Mouse (Mus musculus) myocyte (in vitro differentiated cells): ENCODE data around the gene Polr3b. TPM values are rescaled to one million over a fixed set of nuclear protein-coding genes. Genes with fewer than 3 reads are reported as not detected.

Experiments used
- H3K27me3 ChIP-seq: one replicate; pipeline ENCODE4 v1.6.1; 2011; ENCODE audit not compliant: control insufficient read depth, insufficient read depth, insufficient read length
- H3K36me3 ChIP-seq: one replicate; pipeline ENCODE4 v1.6.1; 2011; ENCODE audit not compliant: control insufficient read depth, insufficient read depth
- H3K4me2 ChIP-seq: one replicate; pipeline ENCODE4 v1.6.1; 2011; ENCODE audit warnings: low read depth, control low read depth
- H3K4me3 ChIP-seq: one replicate; pipeline ENCODE4 v1.5.1; 2011; ENCODE audit warnings: mild to moderate bottlenecking, control low read depth, moderate library complexity
- H3K79me2 ChIP-seq: one replicate; pipeline ENCODE4 v1.6.1; 2011; ENCODE audit not compliant: control insufficient read depth, insufficient read depth
- H3ac ChIP-seq: one replicate; pipeline ENCODE4 v1.6.1; 2011; ENCODE audit not compliant: control insufficient read depth, insufficient read length
- CEBPB ChIP-seq: IDR thresholded peaks from 2 replicates; pipeline ENCODE4 v1.6.1; 2011; ENCODE audit warnings: mild to moderate bottlenecking, moderate library complexity; ENCODE audit not compliant: poor library complexity, insufficient read depth, severe bottlenecking
- E2F4 ChIP-seq: IDR thresholded peaks from one replicate; pipeline ENCODE4 v1.6.1; 2011; ENCODE audit warnings: mild to moderate bottlenecking, control low read depth, moderate library complexity; ENCODE audit not compliant: insufficient read depth
- MAX ChIP-seq: IDR thresholded peaks from one replicate; pipeline ENCODE4 v1.6.1; 2011; ENCODE audit warnings: low read depth, mild to moderate bottlenecking, control low read depth
- MYOD1 ChIP-seq, 3 experiments: IDR thresholded peaks; one replicate each; pipeline ENCODE4 v1.6.1; 2011; ENCODE audit warnings: control low read depth in 2 of 3, low read depth in 2 of 3, mild to moderate bottlenecking in 2 of 3, moderate library complexity in 1 of 3; ENCODE audit not compliant: insufficient read length in 2 of 3, control insufficient read depth in 1 of 3
- MYOG ChIP-seq, 3 experiments: IDR thresholded peaks; one replicate each; pipeline ENCODE4 v1.6.1; 2011; ENCODE audit warnings: control low read depth in 2 of 3, low read depth in 2 of 3, mild to moderate bottlenecking in 2 of 3; ENCODE audit not compliant: insufficient read length in 2 of 3, control insufficient read depth in 1 of 3, insufficient read depth in 1 of 3
- POLR2A ChIP-seq: IDR thresholded peaks from one replicate; pipeline ENCODE4 v1.6.1; 2011; ENCODE audit warnings: low read depth, mild to moderate bottlenecking, control low read depth, moderate library complexity; ENCODE audit not compliant: insufficient read length
- POLR2AphosphoS2 ChIP-seq: IDR thresholded peaks from one replicate; pipeline ENCODE4 v1.6.1; 2011; ENCODE audit warnings: low read depth, control low read depth; ENCODE audit not compliant: insufficient read length
- REST ChIP-seq: IDR thresholded peaks from one replicate; pipeline ENCODE4 v1.6.1; 2011; ENCODE audit warnings: mild to moderate bottlenecking, control low read depth, moderate library complexity; ENCODE audit not compliant: insufficient read depth, insufficient read length
- SRF ChIP-seq: IDR thresholded peaks from one replicate; pipeline ENCODE4 v1.6.1; 2011; ENCODE audit warnings: low read depth; ENCODE audit not compliant: control insufficient read depth, insufficient read length
- TCF12 ChIP-seq: IDR thresholded peaks from one replicate; pipeline ENCODE4 v1.6.1; 2011; ENCODE audit warnings: mild to moderate bottlenecking, control low read depth; ENCODE audit not compliant: poor library complexity, insufficient read depth, severe bottlenecking
- TCF3 ChIP-seq: IDR thresholded peaks from one replicate; pipeline ENCODE4 v1.6.1; 2011; ENCODE audit warnings: low read depth, control low read depth; ENCODE audit not compliant: insufficient read length
- USF1 ChIP-seq: IDR thresholded peaks from one replicate; pipeline ENCODE4 v1.6.1; 2011; ENCODE audit warnings: low read depth, mild to moderate bottlenecking, control low read depth, moderate library complexity
- polyA plus RNA-seq: library from polyadenylated mRNA; unstranded; fragments of >200 nt; fragmentation: generic; extraction: Trizol; gene quantifications from one replicate; pipeline ENCODE4 v1.2.1, GENCODE M21; 2012; ENCODE audit warnings: missing spikeins

Polr3b gene
- polyA plus RNA-seq, 1 experiment: 8.5 TPM

DNA sequence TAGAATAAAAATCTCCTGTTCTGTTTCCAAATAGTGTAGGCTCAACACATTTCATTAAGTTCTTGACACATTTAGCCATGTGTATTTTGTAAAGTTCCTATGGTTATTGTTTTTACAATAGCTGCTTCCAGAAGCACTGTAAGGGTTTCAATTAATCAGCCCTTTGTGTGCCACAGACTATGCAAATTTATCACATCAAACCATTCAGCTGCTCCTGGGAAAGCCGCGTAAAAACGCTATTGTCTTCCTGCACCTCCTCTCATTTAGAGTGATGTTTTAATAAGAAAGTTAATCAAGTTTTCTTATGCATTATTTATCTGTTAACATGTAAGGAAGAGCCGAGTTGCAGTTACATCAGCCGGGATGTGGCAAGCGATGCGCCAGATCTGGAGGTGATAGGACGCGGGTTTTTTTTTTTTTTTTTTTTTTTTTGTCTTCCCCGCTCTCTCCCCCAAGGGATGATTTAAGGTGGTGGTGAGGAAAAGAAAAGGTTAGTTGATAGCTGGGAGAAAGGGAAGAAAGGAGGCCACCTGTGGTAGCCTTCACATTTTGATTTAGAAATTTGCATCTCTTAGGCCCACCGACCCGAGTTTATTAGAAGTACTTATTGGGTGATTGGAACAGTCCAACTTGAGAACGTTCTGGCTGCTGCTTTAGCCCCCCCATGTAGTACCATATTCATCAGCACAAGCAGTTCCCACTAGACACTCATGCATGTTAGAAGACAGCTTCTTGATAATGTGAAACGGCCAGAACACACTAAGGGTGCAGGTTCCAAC is 85.8 kb downstream of the Polr3b start:
- TF ChIP-seq TCF3 (no peak), SRF (no peak), MYOG (IDR thresholded peaks at IDR 0.05; ENCODE audit: control insufficient read depth in 1 of 3, insufficient read depth in 1 of 3, insufficient read length in 2 of 3, low read depth in 2 of 3) (no peak), TCF12 (no peak), REST (no peak), USF1 (no peak), MAX (no peak)
- Histone ChIP-seq H3ac (no peak overlapping the region), H3K27me3 (no peaks in the 10 kb centered on the region), H3K36me3 (peaks cover 12% of the 10 kb centered on the region), H3K79me2 (no peaks in the 10 kb centered on the region), H3K4me2 (no peak overlapping the region), H3K4me3 (no peak overlapping the region)

- Histone ChIP-seq H3K79me2 (no peaks in the 10 kb centered on the region), H3K36me3 (peaks cover 19% of the 10 kb centered on the region), H3ac (no peak overlapping the region), H3K4me2 (no peak overlapping the region), H3K4me3 (no peak overlapping the region), H3K27me3 (no peaks in the 10 kb centered on the region)
- TF ChIP-seq TCF12 (no peak), E2F4 (no peak), CEBPB (no peak), SRF (no peak), TCF3 (no peak), REST (no peak), POLR2A (no peak), MYOG (IDR thresholded peaks at IDR 0.05; ENCODE audit: control insufficient read depth in 1 of 3, insufficient read depth in 1 of 3, insufficient read length in 2 of 3, low read depth in 2 of 3) (no peak), MAX (no peak)
These were observed 88.1 kb downstream of the Polr3b start for GRCm38 (mm10) chr10:84710192-84710591.

DNA sequence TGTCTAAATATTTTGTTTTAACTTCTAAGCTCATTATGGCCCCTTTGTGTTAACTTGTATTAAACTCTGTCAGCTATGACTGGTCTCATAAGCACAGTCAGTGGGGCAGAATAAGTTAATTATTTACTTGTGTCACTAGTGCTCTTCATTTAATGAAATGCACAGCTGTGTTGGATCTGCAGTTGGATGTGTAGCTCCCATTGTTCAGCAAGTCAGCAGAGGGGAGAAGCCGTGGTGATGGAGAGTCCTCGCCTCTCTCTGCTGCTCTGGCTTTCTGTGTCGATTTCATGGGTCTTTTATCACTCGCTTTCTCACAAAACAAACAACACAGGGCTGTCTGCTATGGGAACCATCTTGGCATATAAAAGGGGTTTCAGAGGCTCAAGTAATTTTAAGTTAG is 88.7 kb downstream of the Polr3b start:
- H3ac ChIP-seq: no peak overlapping the region
- H3K79me2 ChIP-seq: no peaks in the 10 kb centered on the region
- no peak overlapping the region for H3K4me2 ChIP-seq
- TF ChIP-seq POLR2A: no peak
- no peak for TF ChIP-seq TCF3
- no peak for TF ChIP-seq REST
- TF ChIP-seq E2F4: no peak
- TF ChIP-seq POLR2AphosphoS2: no peak
- no peak for TF ChIP-seq CEBPB
- no peak for TF ChIP-seq TCF12
- TF ChIP-seq MAX: no peak
- TF ChIP-seq USF1: no peak
- TF ChIP-seq SRF: no peak
- TF ChIP-seq MYOD1 (IDR thresholded peaks at IDR 0.05; ENCODE audit: control insufficient read depth in 1 of 3, insufficient read length in 2 of 3, low read depth in 2 of 3): no peak
- TF ChIP-seq MYOG (IDR thresholded peaks at IDR 0.05; ENCODE audit: control insufficient read depth in 1 of 3, insufficient read depth in 1 of 3, insufficient read length in 2 of 3, low read depth in 2 of 3): no peak
- no peaks in the 10 kb centered on the region for H3K27me3 ChIP-seq
- peaks cover 19% of the 10 kb centered on the region for H3K36me3 ChIP-seq
- no peak overlapping the region for H3K4me3 ChIP-seq

DNA sequence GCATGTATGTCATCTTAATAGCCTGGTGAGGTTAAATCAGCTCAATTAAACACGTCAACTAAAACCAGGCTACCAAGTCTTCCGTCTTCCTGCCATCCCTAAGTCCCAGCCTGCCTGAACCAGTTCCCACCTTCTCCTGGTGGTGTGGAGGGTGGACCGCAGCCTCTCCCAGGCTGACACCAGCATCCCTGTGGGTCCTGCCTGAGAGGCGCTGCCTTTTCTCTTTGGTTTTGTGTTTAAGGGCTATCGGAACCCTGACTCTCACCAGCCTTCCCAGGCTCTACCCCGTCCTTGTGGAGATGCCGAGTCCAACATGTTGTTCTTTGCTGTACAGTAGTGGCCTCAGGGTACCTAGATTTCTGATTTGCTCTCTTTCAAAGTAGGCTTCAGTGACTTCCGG is 89.4 kb downstream of the Polr3b start:
- Histone ChIP-seq H3K4me3 (no peak overlapping the region), H3K27me3 (no peaks in the 10 kb centered on the region), H3ac (no peak overlapping the region), H3K79me2 (no peaks in the 10 kb centered on the region), H3K36me3 (peaks cover 15% of the 10 kb centered on the region), H3K4me2 (no peak overlapping the region)
- TF ChIP-seq TCF12 (no peak), POLR2A (no peak), TCF3 (no peak), MYOD1 (IDR thresholded peaks at IDR 0.05; ENCODE audit: control insufficient read depth in 1 of 3, insufficient read length in 2 of 3, low read depth in 2 of 3) (no peak), USF1 (no peak), MAX (no peak), POLR2AphosphoS2 (no peak), REST (no peak), E2F4 (no peak), CEBPB (no peak), SRF (no peak), MYOG (IDR thresholded peaks at IDR 0.05; ENCODE audit: control insufficient read depth in 1 of 3, insufficient read depth in 1 of 3, insufficient read length in 2 of 3, low read depth in 2 of 3) (no peak)

DNA sequence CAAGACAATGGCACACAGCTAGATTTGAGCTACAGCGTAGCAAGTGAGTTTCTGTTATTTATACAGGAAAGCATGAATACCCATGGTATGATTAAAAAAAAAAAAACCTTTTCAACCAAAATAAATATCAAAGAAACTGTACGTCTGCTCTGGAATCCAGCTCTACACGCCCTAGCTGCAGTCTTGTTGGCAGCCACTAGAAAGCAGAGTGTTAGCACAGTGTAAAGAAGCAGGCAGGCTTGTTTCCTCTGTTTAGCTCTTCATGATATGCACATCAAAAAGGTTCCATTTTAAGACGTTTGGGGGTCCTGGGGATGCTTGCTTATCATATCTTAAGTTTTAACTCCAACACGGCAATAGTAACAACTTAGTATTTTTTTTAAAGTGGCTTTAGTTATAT is 89.8 kb downstream of the Polr3b start:
- TF ChIP-seq E2F4 (no peak), REST (no peak), SRF (no peak), USF1 (no peak), POLR2A (no peak), MAX (no peak), MYOG (IDR thresholded peaks at IDR 0.05; ENCODE audit: control insufficient read depth in 1 of 3, insufficient read depth in 1 of 3, insufficient read length in 2 of 3, low read depth in 2 of 3) (no peak), CEBPB (no peak), POLR2AphosphoS2 (no peak), TCF3 (no peak), TCF12 (no peak), MYOD1 (IDR thresholded peaks at IDR 0.05; ENCODE audit: control insufficient read depth in 1 of 3, insufficient read length in 2 of 3, low read depth in 2 of 3) (no peak)
- peaks cover 15% of the 10 kb centered on the region for H3K36me3 ChIP-seq
- no peak overlapping the region for H3ac ChIP-seq
- H3K27me3 ChIP-seq: no peaks in the 10 kb centered on the region
- H3K4me3 ChIP-seq: no peak overlapping the region
- H3K79me2 ChIP-seq: no peaks in the 10 kb centered on the region
- no peak overlapping the region for H3K4me2 ChIP-seq
